Mouse (Mus musculus) right cerebral cortex, adult 18-20 months (tissue): Measurements from ENCODE around the gene Zfyve26.
A peak's percentile ranks its signal among the peaks of the same experiment; 100 is the strongest.
"Not testable (repeated sequence)": the region's sequence is repeated elsewhere in the genome, so short reads cannot be mapped to it uniquely, and the experiment has no call there.

Experiments used
- DNase-seq: peaks from one replicate; pipeline ENCODE4 v3.0.0; 2022; ENCODE audit warnings: mixed read lengths

Gene Zfyve26

GRCm38 (mm10) chr12:79260154-79260553 is 36.0 kb downstream of the Zfyve26 start:
- DNase-seq: no peak

DNA sequence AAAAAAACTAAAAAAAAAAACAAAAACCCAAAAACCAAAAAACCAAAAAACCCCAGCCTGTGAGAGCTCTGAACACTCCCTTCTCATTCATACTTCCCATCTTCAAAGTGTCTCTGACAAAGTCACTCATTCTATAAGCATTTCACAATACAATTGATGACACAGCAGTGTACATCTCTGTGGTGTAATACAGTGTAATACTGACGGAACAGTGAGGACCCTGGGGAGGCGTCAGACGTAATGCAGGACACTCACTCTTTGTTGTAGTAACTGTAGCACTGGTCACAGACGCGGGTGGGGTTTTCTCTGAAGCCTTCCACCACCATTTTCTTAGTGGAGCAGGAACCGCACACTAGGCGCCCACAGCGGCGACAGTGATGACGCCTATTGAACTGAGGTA is 41.1 kb downstream of the Zfyve26 start:
- no peak for DNase-seq

- no peak for DNase-seq
Measured at GRCm38 (mm10) chr12:79253294-79254053, 42.6 kb downstream of the Zfyve26 start.

GRCm38 (mm10) chr12:79248110-79248509 is 48.0 kb downstream of the Zfyve26 start:
- no peak for DNase-seq

DNA sequence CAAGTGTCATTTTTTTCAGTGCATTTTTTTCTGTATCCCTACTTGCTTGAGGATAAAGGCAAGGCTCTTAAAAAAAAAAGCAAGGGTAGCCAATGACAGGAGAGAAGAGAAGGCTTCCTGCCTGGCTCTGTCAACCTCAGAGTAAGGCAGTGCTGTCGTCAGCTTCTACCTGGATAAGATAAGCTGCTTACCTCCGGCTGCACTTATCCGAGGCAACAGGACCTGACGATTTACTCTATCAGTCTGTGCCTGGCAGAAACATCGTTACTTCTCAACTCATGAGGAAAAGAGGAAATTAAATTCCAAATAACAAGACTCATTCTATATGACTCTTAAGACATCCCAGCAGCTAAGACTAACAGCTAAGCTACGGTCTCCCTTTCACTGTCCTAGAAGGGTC is 53.2 kb downstream of the Zfyve26 start:
- no peak for DNase-seq

- no peak for DNase-seq
Measured at GRCm38 (mm10) chr12:79241985-79242384, 54.1 kb downstream of the Zfyve26 start.

DNA sequence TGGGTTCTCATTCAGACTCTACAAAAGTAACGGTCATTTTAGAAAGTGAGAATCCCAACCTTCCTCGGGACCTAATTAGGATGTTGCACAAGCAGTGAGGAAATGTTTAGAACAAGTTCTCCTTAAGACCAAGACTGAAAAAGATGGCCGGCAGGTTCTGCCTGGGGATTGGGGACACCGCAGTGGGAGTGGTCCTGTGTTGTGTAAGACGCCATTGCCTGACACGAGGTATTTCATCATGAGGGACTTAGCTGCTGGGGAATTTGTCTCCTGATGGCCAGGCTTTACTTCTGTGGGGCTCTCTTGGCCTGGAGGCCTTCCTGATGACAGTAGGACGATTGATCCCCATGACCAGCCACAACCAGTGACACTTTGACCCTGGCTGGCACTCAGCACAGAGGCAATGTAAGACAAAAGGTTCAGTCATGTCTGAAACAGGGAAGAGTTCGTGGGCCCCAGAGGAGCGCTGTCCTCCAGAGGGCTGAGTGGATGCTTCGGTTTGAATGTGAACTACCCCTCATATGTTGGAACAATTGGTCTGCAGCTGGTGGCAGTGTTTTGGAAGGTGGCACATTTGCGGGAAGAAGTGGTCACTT is 60.5 kb downstream of the Zfyve26 start:
- DNase-seq: no peak

DNA sequence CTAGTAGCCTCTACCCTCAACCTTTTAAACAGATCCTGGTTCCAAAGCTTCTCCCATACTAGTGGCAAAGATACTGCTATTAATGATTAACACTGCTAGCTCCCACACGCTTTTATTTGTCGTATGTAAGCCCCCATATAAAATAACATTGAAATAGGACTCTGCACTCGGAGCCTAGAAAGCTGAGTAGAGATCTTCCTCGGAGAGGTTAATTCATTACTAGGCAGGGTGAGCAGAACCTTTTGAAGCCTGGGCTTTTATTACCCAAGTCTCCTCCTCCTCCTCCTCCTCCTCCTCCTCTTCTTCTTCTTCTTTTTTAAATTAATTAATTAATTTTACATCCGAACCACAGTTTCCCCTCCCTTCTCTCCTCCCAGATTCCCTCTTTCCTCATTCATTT is 78.6 kb downstream of the Zfyve26 start:
- DNase-seq: no peak

GRCm38 (mm10) chr12:79211447-79211846 is 84.7 kb downstream of the Zfyve26 start:
- no peak for DNase-seq

- peak; percentile 42 for DNase-seq
Measured at GRCm38 (mm10) chr12:79208703-79209464, 87.2 kb downstream of the Zfyve26 start, which contains the start of gene Rdh12. Gene Rdh12 (plus strand): TSS chr12:79208914.

DNA sequence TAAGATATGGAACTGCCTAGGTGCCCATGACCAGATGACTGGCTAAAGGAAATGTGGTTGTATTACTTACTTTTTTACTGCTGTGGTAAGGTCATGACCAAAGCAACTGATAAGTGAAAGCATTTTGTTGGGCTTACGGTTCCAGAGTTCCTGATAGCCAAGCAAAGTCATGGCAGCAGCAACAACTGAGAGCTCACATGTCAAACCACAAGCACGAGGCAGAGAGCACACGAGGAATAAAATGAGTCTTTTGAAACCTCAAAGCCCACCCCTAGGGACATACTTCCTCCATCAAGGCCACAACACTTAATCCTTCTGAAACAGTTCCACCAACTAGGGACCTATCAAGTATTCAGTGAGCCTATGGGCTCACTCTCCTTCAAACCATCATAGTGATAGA is 94.2 kb downstream of the Zfyve26 start:
- DNase-seq: no peak

DNA sequence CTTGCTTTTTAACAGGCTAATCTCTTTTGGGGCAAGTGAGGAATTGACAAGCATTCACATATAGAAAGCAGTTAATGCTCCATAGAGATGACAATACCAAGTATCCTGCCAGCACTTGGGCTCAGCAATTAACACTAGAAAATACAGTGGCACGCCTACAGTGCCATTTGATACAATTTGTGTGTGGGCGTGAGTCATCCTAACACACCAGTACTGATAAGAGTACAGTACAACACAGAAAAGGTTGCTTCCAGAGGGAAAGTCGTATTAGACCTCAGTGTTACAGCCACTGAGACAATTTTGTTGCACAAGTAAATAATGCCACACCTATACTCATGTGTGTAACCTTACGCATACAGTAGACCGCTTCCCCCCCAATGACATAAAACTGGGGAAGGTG is 99.0 kb downstream of the Zfyve26 start:
- no peak for DNase-seq

- DNase-seq: peak; percentile 71
Measured at GRCm38 (mm10) chr12:79193441-79193840, 102.7 kb downstream of the Zfyve26 start.

GRCm38 (mm10) chr12:79192193-79192592 is 103.9 kb downstream of the Zfyve26 start, which contains the start of gene Rdh11:
Gene Rdh11 (minus strand): TSS chr12:79192293.
- no peak for DNase-seq

DNA sequence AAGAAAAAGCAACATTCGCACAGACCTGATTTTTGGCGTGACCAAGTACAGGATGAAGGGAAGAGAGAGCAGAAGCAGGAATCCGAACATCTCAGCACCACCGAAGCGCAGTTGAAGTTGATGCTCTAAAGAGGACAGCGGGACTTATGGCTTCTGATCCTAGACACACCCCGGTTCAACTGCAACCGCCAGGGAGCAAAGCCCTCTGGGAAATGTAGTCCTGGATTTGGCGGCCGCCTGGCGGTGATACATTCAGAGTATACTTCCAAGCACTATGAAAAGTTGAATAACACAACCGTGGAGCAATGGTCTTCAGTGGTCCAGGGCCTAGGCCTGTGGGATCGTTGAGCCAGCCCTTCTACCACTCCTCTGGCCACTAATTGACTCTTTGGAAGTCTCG is 104.4 kb downstream of the Zfyve26 start:
- DNase-seq: peak; percentile 83

- peak; percentile 81 for DNase-seq
Measured at GRCm38 (mm10) chr12:79190931-79191673, 105.0 kb downstream of the Zfyve26 start.

DNA sequence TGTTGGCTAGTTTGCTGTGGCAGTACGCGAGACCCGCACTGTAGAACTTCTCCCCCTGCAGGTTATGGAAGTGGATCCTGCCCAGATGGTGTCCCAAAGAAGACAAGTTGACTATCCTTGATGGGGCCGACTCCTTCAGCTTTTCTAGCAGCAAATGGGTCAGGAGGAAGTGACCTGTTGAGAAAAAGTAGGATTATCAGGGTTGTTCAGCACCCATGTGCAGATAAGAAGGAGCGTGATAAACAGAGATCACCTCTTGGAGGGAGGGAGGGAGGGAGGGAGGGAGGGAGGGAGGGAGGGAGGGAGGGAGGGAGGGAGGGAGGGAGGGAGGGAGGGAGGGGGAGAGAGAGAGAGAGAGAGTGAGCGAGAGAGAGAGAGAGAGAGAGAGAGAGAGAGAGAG is 110.9 kb downstream of the Zfyve26 start:
- not testable (repeated sequence) for DNase-seq
